Mouse (Mus musculus) adipocyte (in vitro differentiated cells): Measurements from ENCODE around the gene Timp3.

Experiments used
- DNase-seq: peaks from one replicate; pipeline ENCODE4 v3.0.0-alpha.2; 2016; ENCODE audit warnings: low spot score

Timp3 gene

GRCm38 (mm10) chr10:86300293-86301116 lies at the start of gene Timp3:
Gene Timp3, plus strand, starts transcription at chr10:86300372.
- no peak for DNase-seq

- DNase-seq: no peak
Observed at GRCm38 (mm10) chr10:86256221-86256620, 44.0 kb upstream of the Timp3 start.

- DNase-seq: peak; percentile 6
Observed at GRCm38 (mm10) chr10:86257045-86257444, 43.1 kb upstream of the Timp3 start.

- no peak for DNase-seq
Observed at GRCm38 (mm10) chr10:86258046-86258445, 42.1 kb upstream of the Timp3 start.

- no peak for DNase-seq
Observed at GRCm38 (mm10) chr10:86258992-86259391, 41.2 kb upstream of the Timp3 start.

GRCm38 (mm10) chr10:86261725-86262124 lies 38.4 kb upstream of the Timp3 start:
- no peak for DNase-seq

- DNase-seq: peak; percentile 10
Observed at GRCm38 (mm10) chr10:86264618-86265017, 35.6 kb upstream of the Timp3 start.

- DNase-seq: no peak
Observed at GRCm38 (mm10) chr10:86270254-86270653, 29.9 kb upstream of the Timp3 start.

- DNase-seq: no peak
Observed at GRCm38 (mm10) chr10:86272826-86273225, 27.3 kb upstream of the Timp3 start.

GRCm38 (mm10) chr10:86273410-86274191 lies 26.6 kb upstream of the Timp3 start:
- DNase-seq: no peak

GRCm38 (mm10) chr10:86275585-86275984 lies 24.6 kb upstream of the Timp3 start:
- DNase-seq: no peak

- no peak for DNase-seq
Observed at GRCm38 (mm10) chr10:86277327-86277726, 22.8 kb upstream of the Timp3 start.

GRCm38 (mm10) chr10:86278481-86278880 lies 21.7 kb upstream of the Timp3 start:
- no peak for DNase-seq

- no peak for DNase-seq
Observed at GRCm38 (mm10) chr10:86279579-86280168, 20.5 kb upstream of the Timp3 start.

GRCm38 (mm10) chr10:86281238-86281637 lies 18.9 kb upstream of the Timp3 start:
- peak; percentile 18 for DNase-seq

- DNase-seq: no peak
Observed at GRCm38 (mm10) chr10:86286508-86286907, 13.7 kb upstream of the Timp3 start.

GRCm38 (mm10) chr10:86290109-86290771 lies 9.9 kb upstream of the Timp3 start:
- DNase-seq: no peak

- no peak for DNase-seq
Observed at GRCm38 (mm10) chr10:86293880-86294279, 6.3 kb upstream of the Timp3 start.

- DNase-seq: no peak
Observed at GRCm38 (mm10) chr10:86294599-86295365, 5.4 kb upstream of the Timp3 start.

- DNase-seq: no peak
Observed at GRCm38 (mm10) chr10:86295454-86296098, 4.6 kb upstream of the Timp3 start.

- DNase-seq: peak; percentile 76
Observed at GRCm38 (mm10) chr10:86296111-86296510, 4.1 kb upstream of the Timp3 start.
